Mouse (Mus musculus) lung, adult 2 months (tissue): ENCODE measurements around the gene Gpsm1.

ENCODE experiments used
- CTCF ChIP-seq: fragments of 200-500 bp; IDR thresholded peaks from 2 replicates; pipeline ENCODE4 v1.5.1; 2011; ENCODE audit warnings: mild to moderate bottlenecking, low read length, control low read depth; ENCODE audit not compliant: insufficient read depth
- POLR2A ChIP-seq: fragments of 200-500 bp; IDR thresholded peaks from 2 replicates; pipeline ENCODE4 v1.6.1; 2011; ENCODE audit warnings: low read depth, mild to moderate bottlenecking, control low read depth, low read length, borderline replicate concordance; ENCODE audit errors: extremely low read depth

DNA sequence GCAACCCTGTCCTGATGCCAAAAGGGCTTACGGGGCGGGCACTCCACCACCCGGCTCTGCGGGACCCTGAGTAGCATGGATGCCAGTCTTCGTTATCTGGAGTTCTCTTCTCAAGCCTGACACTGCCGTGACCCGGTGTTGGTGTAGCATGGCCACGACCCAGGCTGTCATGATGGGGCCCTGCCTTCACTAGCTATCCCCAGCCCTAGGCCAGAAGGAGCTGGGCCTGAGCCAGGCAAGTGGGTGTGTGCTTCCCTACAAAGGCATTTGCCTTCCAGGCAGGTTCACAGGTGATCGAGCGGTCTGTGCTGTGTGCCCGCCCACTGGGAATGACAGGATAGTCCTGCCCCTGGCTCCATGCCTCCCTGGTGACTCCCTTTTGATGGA, 603 bp downstream of the Gpsm1 start:
- TF ChIP-seq CTCF (no peak), POLR2A (no peak)
